Mouse (Mus musculus) heart, postnatal 0 days (tissue): Measurements from ENCODE around the gene Mob4.

Experiments
- CTCF ChIP-seq: IDR thresholded peaks from 2 replicates; pipeline ENCODE4 v1.5.1; 2016; ENCODE audit warnings: antibody characterized with exemption, control low read depth, low read depth
- EP300 ChIP-seq: IDR thresholded peaks from 2 replicates; pipeline ENCODE4 v1.6.1; 2016; ENCODE audit warnings: antibody characterized with exemption, low read depth

- no peak for TF ChIP-seq CTCF
- TF ChIP-seq EP300: no peak
Measured at GRCm38 (mm10) chr1:55085781-55086366, 45.2 kb upstream of the Mob4 start.
